Mouse (Mus musculus): ENCODE measurements around the gene Zfp592.

GRCm38 (mm10) chr7:81061936-81062335, 68.5 kb downstream of the Zfp592 start:
- no peak for TF ChIP-seq CTCF (IDR thresholded peaks at IDR 0.05; ENCODE audit: borderline replicate concordance, insufficient read depth, low read depth, low read length)
- TF ChIP-seq POLR2A (IDR thresholded peaks at IDR 0.05; ENCODE audit: borderline replicate concordance, insufficient read depth, low read length) = no peak
